Mouse (Mus musculus) E14TG2a.4 (cell line): ENCODE measurements around the gene Arhgef2.

ENCODE experiments used
- H3K27me3 ChIP-seq: 2 replicates; pipeline ENCODE4 v1.6.1; 2014; ENCODE audit warnings: low read length, control low read depth; ENCODE audit not compliant: insufficient read depth
- H3K36me3 ChIP-seq: 2 replicates; pipeline ENCODE4 v1.6.1; 2014; ENCODE audit warnings: low read length, control low read depth; ENCODE audit not compliant: insufficient read depth
- H3K4me1 ChIP-seq: replicated peaks from 2 replicates; pipeline ENCODE4 v1.6.1; 2014; ENCODE audit warnings: low read depth, low read length, control low read depth
- H3K4me3 ChIP-seq: replicated peaks from 2 replicates; pipeline ENCODE4 v1.5.1; 2014; ENCODE audit warnings: mild to moderate bottlenecking, low read length
- H3K9me3 ChIP-seq: 2 replicates; pipeline ENCODE4 v1.6.1; 2014; ENCODE audit warnings: low read length, control low read depth
- CTCF ChIP-seq: conservative IDR thresholded peaks from 2 replicates; pipeline ENCODE4 v1.5.1; 2014; ENCODE audit warnings: low read length
- NANOG ChIP-seq: IDR thresholded peaks from 2 replicates; pipeline ENCODE4 v1.6.1; 2014; ENCODE audit warnings: borderline replicate concordance, low read length, mixed read lengths
- POU5F1 ChIP-seq: IDR thresholded peaks from 2 replicates; pipeline ENCODE4 v1.6.1; 2014; ENCODE audit warnings: low read length, borderline replicate concordance

The Arhgef2 gene

GRCm38 (mm10) chr3:88684980-88685941, 79.5 kb downstream of the Arhgef2 start, which contains the start of gene Khdc4:
Gene Khdc4, plus strand, starts transcription at chr3:88685803.
- Histone ChIP-seq H3K36me3 (peaks cover 39% of the 10 kb centered on the region), H3K27me3 (no peaks in the 10 kb centered on the region), H3K9me3 (no peaks in the 10 kb centered on the region), H3K4me1 (peaks cover 37% of the 10 kb centered on the region), H3K4me3 (peak within 1 kb of the TSS; percentile 97)
- no peak for TF ChIP-seq POU5F1
- no peak for TF ChIP-seq CTCF
- TF ChIP-seq NANOG = no peak

DNA sequence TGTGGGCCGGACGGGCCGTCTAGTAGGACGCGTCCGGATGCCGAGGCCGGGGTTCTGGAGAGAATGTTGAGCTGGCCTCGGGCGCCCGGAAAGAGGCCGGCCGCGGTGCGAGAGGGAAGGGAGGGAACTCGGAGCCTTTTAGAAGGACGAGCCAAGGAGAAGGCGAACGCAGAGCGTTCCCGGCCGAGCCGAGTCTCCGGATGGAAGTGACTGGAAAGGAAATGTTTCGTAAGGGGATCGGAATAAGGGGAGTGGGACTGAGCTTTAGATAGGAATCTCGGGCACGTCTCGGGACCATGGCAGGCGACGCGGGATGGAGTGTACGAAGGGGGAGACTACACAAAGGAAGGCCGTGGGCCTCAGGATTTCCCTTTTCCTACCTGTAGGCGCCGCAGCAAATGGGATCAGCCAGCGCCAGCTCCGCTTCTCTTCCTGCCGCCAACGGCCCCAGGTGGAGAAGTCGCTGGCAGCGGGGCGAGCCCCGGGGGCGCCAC, 80.2 kb downstream of the Arhgef2 start:
- peaks cover 46% of the 10 kb centered on the region for H3K36me3 ChIP-seq
- peaks cover 41% of the 10 kb centered on the region for H3K4me1 ChIP-seq
- no peaks in the 10 kb centered on the region for H3K9me3 ChIP-seq
- TF ChIP-seq CTCF (no peak), POU5F1 (no peak), NANOG (no peak)
- peak overlapping the region; percentile 97 for H3K4me3 ChIP-seq
- H3K27me3 ChIP-seq = no peaks in the 10 kb centered on the region

DNA sequence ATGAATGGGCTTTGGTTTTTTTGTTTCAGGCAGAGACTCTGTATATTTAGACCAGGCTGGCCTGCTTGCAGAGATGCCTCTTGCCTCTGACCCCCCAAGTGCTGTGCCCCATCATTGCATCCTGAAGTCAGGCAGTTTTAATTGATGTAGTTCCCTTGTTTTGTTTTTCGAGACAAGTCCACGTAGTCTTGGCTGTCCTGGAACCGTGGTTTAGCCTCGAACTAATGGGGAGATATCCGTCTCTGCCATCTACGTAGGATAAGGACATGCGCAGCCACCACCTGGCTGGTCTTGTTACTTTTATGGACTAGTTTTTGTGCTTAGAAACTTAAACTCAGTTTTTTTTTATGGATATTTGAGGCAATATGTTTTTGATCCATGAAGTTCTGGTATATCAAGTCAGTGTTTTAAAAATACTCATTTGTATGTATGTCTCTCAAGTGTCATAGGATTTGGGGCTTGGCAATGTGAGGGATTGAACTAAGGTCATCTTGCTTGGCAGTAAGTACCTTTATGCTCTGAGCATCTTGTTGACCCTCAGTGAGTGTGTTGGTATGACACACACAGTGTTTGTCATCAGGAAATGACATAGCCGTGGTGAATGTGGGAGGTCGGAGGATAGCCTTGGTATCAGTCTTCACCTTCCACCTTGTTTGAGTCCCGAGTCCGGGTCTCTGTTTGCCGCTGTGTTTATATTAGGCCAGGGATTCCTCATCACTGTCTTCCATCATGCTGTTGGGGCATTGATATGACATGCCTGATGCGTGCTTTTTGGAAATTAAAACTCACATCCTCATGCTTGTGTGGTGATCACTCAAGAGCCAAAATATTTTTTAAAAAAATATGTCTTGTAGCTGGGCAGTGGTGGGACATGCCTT, 81.2 kb downstream of the Arhgef2 start:
- H3K9me3 ChIP-seq = no peaks in the 10 kb centered on the region
- peak overlapping the region; percentile 97 for H3K4me3 ChIP-seq
- H3K4me1 ChIP-seq = peaks cover 41% of the 10 kb centered on the region
- TF ChIP-seq POU5F1 (no peak), NANOG (no peak), CTCF (no peak)
- H3K36me3 ChIP-seq = peaks cover 55% of the 10 kb centered on the region
- H3K27me3 ChIP-seq = no peaks in the 10 kb centered on the region

DNA sequence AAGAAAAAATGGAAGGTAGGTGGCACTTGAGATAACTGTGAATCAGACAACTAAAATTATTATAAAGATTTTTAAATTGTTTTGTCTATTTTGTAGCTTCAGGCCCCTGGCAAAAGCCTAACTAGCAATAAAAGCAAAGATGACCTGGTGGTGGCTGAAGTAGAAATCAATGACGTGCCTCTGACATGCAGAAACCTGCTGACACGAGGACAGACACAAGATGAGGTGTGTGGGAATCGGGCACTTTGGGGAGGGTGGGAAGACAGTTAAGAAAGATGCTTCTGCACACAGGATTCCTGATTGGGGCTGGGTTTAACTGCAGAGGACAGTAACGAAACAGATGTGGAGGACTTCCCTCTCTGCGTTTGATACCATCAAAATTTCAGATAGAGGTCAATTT, 83.3 kb downstream of the Arhgef2 start:
- no peak overlapping the region for H3K4me3 ChIP-seq

GRCm38 (mm10) chr3:88695545-88695944, 89.8 kb downstream of the Arhgef2 start:
- TF ChIP-seq CTCF = no peak
- no peak for TF ChIP-seq NANOG
- no peak for TF ChIP-seq POU5F1
- Histone ChIP-seq H3K27me3 (no peaks in the 10 kb centered on the region), H3K4me3 (no peak overlapping the region), H3K4me1 (peaks cover 25% of the 10 kb centered on the region), H3K9me3 (no peaks in the 10 kb centered on the region), H3K36me3 (peaks cover 98% of the 10 kb centered on the region)

More for the DNA sequence above, 83.3 kb downstream of the Arhgef2 start:
- H3K9me3 ChIP-seq = no peaks in the 10 kb centered on the region
- peaks cover 58% of the 10 kb centered on the region for H3K4me1 ChIP-seq
- no peak for TF ChIP-seq CTCF
- no peak for TF ChIP-seq NANOG
- no peak for TF ChIP-seq POU5F1
- H3K27me3 ChIP-seq = no peaks in the 10 kb centered on the region
- peaks cover 75% of the 10 kb centered on the region for H3K36me3 ChIP-seq
